Mouse (Mus musculus) hindbrain, embryonic 16.5 days (tissue): ENCODE data around the gene Gm26727. TPM values are rescaled to one million over a fixed set of nuclear protein-coding genes. Genes with fewer than 3 reads are reported as not detected.
"Not testable (repeated sequence)": the region's sequence is repeated elsewhere in the genome, so short reads cannot be mapped to it uniquely, and the experiment has no call there.

Experiments used
- ATAC-seq: fragments of 200-750 bp; cut with Nextera tagmentation; 2 replicates; pipeline ENCODE4 v1.8.0; 2017; ENCODE audit warnings: moderate TSS enrichment, moderate library complexity
- H3K27ac ChIP-seq: fragments of 300-500 bp; sonication (generic); 2 replicates; pipeline ENCODE4 v1.5.1; 2014; ENCODE audit warnings: low read depth, mild to moderate bottlenecking, control low read depth, low read length, moderate library complexity
- H3K27me3 ChIP-seq: fragments of 300-500 bp; sonication (generic); replicated peaks from 2 replicates; pipeline ENCODE4 v1.6.1; 2014; ENCODE audit warnings: low read length; ENCODE audit not compliant: control insufficient read depth, insufficient read depth
- H3K36me3 ChIP-seq: fragments of 300-500 bp; sonication (generic); 2 replicates; pipeline ENCODE4 v1.6.1; 2014; ENCODE audit warnings: mild to moderate bottlenecking, low read length, moderate library complexity, mixed read lengths; ENCODE audit not compliant: control insufficient read depth, insufficient read depth
- H3K4me1 ChIP-seq: fragments of 300-500 bp; sonication (generic); 2 replicates; pipeline ENCODE4 v1.6.1; 2014; ENCODE audit warnings: low read depth, low read length; ENCODE audit not compliant: control insufficient read depth, insufficient read depth
- H3K4me2 ChIP-seq: fragments of 300-500 bp; sonication (generic); 2 replicates; pipeline ENCODE4 v1.6.1; 2014; ENCODE audit warnings: mild to moderate bottlenecking, low read length, control low read depth, moderate library complexity
- H3K4me3 ChIP-seq: fragments of 300-500 bp; sonication (generic); 2 replicates; pipeline ENCODE4 v1.5.1; 2014; ENCODE audit warnings: mild to moderate bottlenecking, low read length, control low read depth, moderate library complexity
- H3K9ac ChIP-seq: fragments of 300-500 bp; sonication (generic); 2 replicates; pipeline ENCODE4 v1.6.1; 2014; ENCODE audit warnings: low read depth, mild to moderate bottlenecking, control low read depth, low read length, moderate library complexity
- H3K9me3 ChIP-seq: fragments of 300-500 bp; sonication (generic); 2 replicates; pipeline ENCODE4 v1.6.1; 2014; ENCODE audit warnings: mild to moderate bottlenecking, low read length, moderate library complexity; ENCODE audit not compliant: control insufficient read depth
- WGBS: fragments of 180-500 bp; shearing (Covaris S2); extraction: QIAGEN DNeasy Blood & Tissue Kit; methylation state at CpG from one replicate; pipeline ENCODE4 v1.1.7; 2014; 5-methylcytosine and 5-hydroxymethylcytosine counted together
- polyA plus RNA-seq: library from polyadenylated mRNA; unstranded; fragments of >200 nt; fragmentation: Nextera tagmentation; extraction: Ambion mirVana; gene quantifications from 2 replicates; pipeline ENCODE4 v1.2.1, GENCODE M21; 2015

The Gm26727 gene
- polyA plus RNA-seq, 1 experiment from 2014 or later = not detected

GRCm38 (mm10) chr2:67422799-67423198 lies 10.2 kb downstream of the Gm26727 start:
- 87% methylated on average over 1 of the region's 1 CpGs for WGBS
- no peak overlapping the region for H3K27ac ChIP-seq
- no peak overlapping the region for H3K4me2 ChIP-seq
- no peaks in the 10 kb centered on the region for H3K9me3 ChIP-seq
- H3K4me3 ChIP-seq = no peak overlapping the region
- no peaks in the 10 kb centered on the region for H3K4me1 ChIP-seq
- no peak overlapping the region for H3K9ac ChIP-seq
- no peaks in the 10 kb centered on the region for H3K36me3 ChIP-seq
- no peak for ATAC-seq
- no peaks in the 10 kb centered on the region for H3K27me3 ChIP-seq

GRCm38 (mm10) chr2:67420853-67421252 lies 12.1 kb downstream of the Gm26727 start:
- Histone ChIP-seq H3K9me3 (no peaks in the 10 kb centered on the region), H3K4me1 (no peaks in the 10 kb centered on the region), H3K4me2 (no peak overlapping the region), H3K4me3 (no peak overlapping the region), H3K9ac (no peak overlapping the region), H3K27me3 (no peaks in the 10 kb centered on the region), H3K36me3 (no peaks in the 10 kb centered on the region), H3K27ac (no peak overlapping the region)
- no peak for ATAC-seq

GRCm38 (mm10) chr2:67413425-67413824 lies 19.6 kb downstream of the Gm26727 start, which contains the start of gene Gm21830:
Gene Gm21830, plus strand, starts transcription at chr2:67413725.
- ATAC-seq, H3K4me1 ChIP-seq, H3K9me3 ChIP-seq, H3K36me3 ChIP-seq, H3K27ac ChIP-seq, H3K27me3 ChIP-seq, H3K4me2 ChIP-seq, H3K9ac ChIP-seq, H3K4me3 ChIP-seq: not testable (repeated sequence)
- no CpG with 5 or more reads among the region's 1 CpGs for WGBS

Other genes with a start within 250 kb of the Gm26727 start
- not detected in 2 replicates for gene Gm21830, start 19.5 kb downstream of the Gm26727 start, polyA plus RNA-seq
- gene Xirp2, start 12.8 kb upstream of the Gm26727 start, polyA plus RNA-seq = 0.02 TPM in 1 of 2 replicates, not detected in the other
- gene B3galt1, start 132.7 kb upstream of the Gm26727 start, polyA plus RNA-seq = 54.7 and 56.1 TPM in 2 replicates